Mouse (Mus musculus) T-helper 2 cell (primary cell): ENCODE results near the gene D10Wsu102e.

Experiments
- in situ Hi-C: fragments of 300-600 bp; cut with MboI, MseI; formaldehyde crosslinking; loops from one replicate; pipeline ENCODE4 v1.15.1; 2025; ENCODE audit warnings: high pct_unique_total_duplicates

Gene D10Wsu102e

GRCm38 (mm10) chr10:83359956-83360355 is at the start of gene D10Wsu102e:
Gene D10Wsu102e, plus strand, starts transcription at chr10:83360221.
- in situ Hi-C loops = no loop called here

GRCm38 (mm10) chr10:83310356-83310755 is 49.7 kb upstream of the D10Wsu102e start:
- in situ Hi-C loops = no loop called here

GRCm38 (mm10) chr10:83313033-83313432 is 47.0 kb upstream of the D10Wsu102e start:
- in situ Hi-C loops = no loop called here

GRCm38 (mm10) chr10:83320396-83320795 is 39.6 kb upstream of the D10Wsu102e start:
- in situ Hi-C loops = no loop called here

GRCm38 (mm10) chr10:83320870-83321269 is 39.2 kb upstream of the D10Wsu102e start:
- in situ Hi-C loops = no loop called here

GRCm38 (mm10) chr10:83321528-83321927 is 38.5 kb upstream of the D10Wsu102e start:
- in situ Hi-C loops = no loop called here

- in situ Hi-C loops = no loop called here
These were observed 37.4 kb upstream of the D10Wsu102e start for GRCm38 (mm10) chr10:83322551-83323100.

- in situ Hi-C loops = loop anchor here (5.0 to 25.0 kb wide), 2 partner anchors 73 to 1688 kb away; partner anchors contain the start of genes Ankrd24, Gm10778 and Sirt6
These were observed 35.1 kb upstream of the D10Wsu102e start for GRCm38 (mm10) chr10:83324871-83325270.

- in situ Hi-C loops = loop anchor here (5.0 to 25.0 kb wide), 2 partner anchors 74 to 1689 kb away; partner anchors contain the start of genes Ankrd24, Gm10778 and Sirt6
These were observed 34.1 kb upstream of the D10Wsu102e start for GRCm38 (mm10) chr10:83325903-83326302.

- in situ Hi-C loops = loop anchor here (5.0 to 25.0 kb wide), 2 partner anchors 74 to 1689 kb away; partner anchors contain the start of genes Ankrd24, Gm10778 and Sirt6
These were observed 33.3 kb upstream of the D10Wsu102e start for GRCm38 (mm10) chr10:83326648-83327285.

- in situ Hi-C loops = loop anchor here (5.0 to 25.0 kb wide), 2 partner anchors 76 to 1691 kb away; partner anchors contain the start of genes Ankrd24, Gm10778 and Sirt6
These were observed 31.2 kb upstream of the D10Wsu102e start for GRCm38 (mm10) chr10:83328791-83329190.

- in situ Hi-C loops = loop anchor here (25.0 kb wide), 1 partner anchor 1693 kb away; the partner anchor contains the start of genes Ankrd24, Gm10778 and Sirt6
These were observed 29.7 kb upstream of the D10Wsu102e start for GRCm38 (mm10) chr10:83330336-83330735.

GRCm38 (mm10) chr10:83331811-83332210 is 28.2 kb upstream of the D10Wsu102e start:
- in situ Hi-C loops = loop anchor here (25.0 kb wide), 1 partner anchor 1695 kb away; the partner anchor contains the start of genes Ankrd24, Gm10778 and Sirt6

GRCm38 (mm10) chr10:83332581-83332980 is 27.4 kb upstream of the D10Wsu102e start:
- in situ Hi-C loops = loop anchor here (25.0 kb wide), 1 partner anchor 1695 kb away; the partner anchor contains the start of genes Ankrd24, Gm10778 and Sirt6

- in situ Hi-C loops = loop anchor here (25.0 kb wide), 1 partner anchor 1699 kb away; the partner anchor contains the start of genes Ankrd24, Gm10778 and Sirt6
These were observed 23.7 kb upstream of the D10Wsu102e start for GRCm38 (mm10) chr10:83336336-83336735.

- in situ Hi-C loops = loop anchor here (25.0 kb wide), 1 partner anchor 1700 kb away; the partner anchor contains the start of genes Ankrd24, Gm10778 and Sirt6
These were observed 22.7 kb upstream of the D10Wsu102e start, which contains the start of gene Slc41a2 for GRCm38 (mm10) chr10:83337159-83337951. Gene Slc41a2, minus strand, starts transcription at chr10:83337882.

GRCm38 (mm10) chr10:83337971-83338598 is 21.9 kb upstream of the D10Wsu102e start:
- in situ Hi-C loops = loop anchor here (25.0 kb wide), 1 partner anchor 1701 kb away; the partner anchor contains the start of genes Ankrd24, Gm10778 and Sirt6

GRCm38 (mm10) chr10:83341226-83341625 is 18.8 kb upstream of the D10Wsu102e start:
- in situ Hi-C loops = loop anchor here (25.0 kb wide), 1 partner anchor 1704 kb away; the partner anchor contains the start of genes Ankrd24, Gm10778 and Sirt6

GRCm38 (mm10) chr10:83343171-83343570 is 16.9 kb upstream of the D10Wsu102e start:
- in situ Hi-C loops = loop anchor here (25.0 kb wide), 1 partner anchor 1706 kb away; the partner anchor contains the start of genes Ankrd24, Gm10778 and Sirt6
